Mouse (Mus musculus): ENCODE data around the gene Adgrf5. TPM values are rescaled to one million over a fixed set of nuclear protein-coding genes. Genes with fewer than 3 reads are reported as not detected.

The Adgrf5 gene
- total RNA-seq, 2 experiments from 2014 or later, result 209 to 282 TPM

Other genes starting within 250 kb of the Adgrf5 start
- not detected for gene Adgrf1, start 90.1 kb upstream of the Adgrf5 start, total RNA-seq (2021)
- gene Mep1a, start 142.4 kb downstream of the Adgrf5 start, total RNA-seq (2021), result not detected
- not detected for gene Ankrd66, start 183.2 kb downstream of the Adgrf5 start, total RNA-seq (2021)
- gene Pla2g7, start 207.6 kb downstream of the Adgrf5 start, total RNA-seq (2021), result 1 to 10 TPM; 6.9 to 9.9 TPM